Mouse (Mus musculus): ENCODE measurements around the gene Ifnar2. TPM values are rescaled to one million over a fixed set of nuclear protein-coding genes. Genes with fewer than 3 reads are reported as not detected.

Ifnar2 gene
- total RNA-seq, 4 experiments from 2014 or later: 2.6 to 5.1 (median 4.2) TPM

DNA sequence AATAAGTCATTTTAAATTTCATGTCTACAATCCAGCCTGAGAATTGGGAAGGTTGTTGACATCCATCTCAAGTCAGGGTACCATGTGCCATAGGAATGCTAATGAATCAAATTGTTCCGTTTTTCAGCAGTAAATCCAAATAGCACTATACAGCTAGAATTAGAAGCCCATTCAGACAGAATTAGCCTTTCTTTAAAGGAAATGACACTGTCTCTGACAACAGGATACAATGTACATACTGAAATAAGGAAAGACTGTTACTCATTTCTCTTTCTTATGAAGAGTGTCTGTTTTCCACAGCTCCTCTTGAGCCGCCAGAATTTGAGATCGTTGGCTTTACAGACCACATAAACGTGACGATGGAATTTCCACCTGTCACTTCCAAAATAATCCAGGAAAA lies 18.8 kb downstream of the Ifnar2 start, which contains the start of gene Gm21970:
TSS of gene Gm21970 (plus strand) at position 301 of the 400 bp plus-strand sequence.
- DNase-seq (ENCODE audit: low spot score in 2 of 2): no peak

DNA sequence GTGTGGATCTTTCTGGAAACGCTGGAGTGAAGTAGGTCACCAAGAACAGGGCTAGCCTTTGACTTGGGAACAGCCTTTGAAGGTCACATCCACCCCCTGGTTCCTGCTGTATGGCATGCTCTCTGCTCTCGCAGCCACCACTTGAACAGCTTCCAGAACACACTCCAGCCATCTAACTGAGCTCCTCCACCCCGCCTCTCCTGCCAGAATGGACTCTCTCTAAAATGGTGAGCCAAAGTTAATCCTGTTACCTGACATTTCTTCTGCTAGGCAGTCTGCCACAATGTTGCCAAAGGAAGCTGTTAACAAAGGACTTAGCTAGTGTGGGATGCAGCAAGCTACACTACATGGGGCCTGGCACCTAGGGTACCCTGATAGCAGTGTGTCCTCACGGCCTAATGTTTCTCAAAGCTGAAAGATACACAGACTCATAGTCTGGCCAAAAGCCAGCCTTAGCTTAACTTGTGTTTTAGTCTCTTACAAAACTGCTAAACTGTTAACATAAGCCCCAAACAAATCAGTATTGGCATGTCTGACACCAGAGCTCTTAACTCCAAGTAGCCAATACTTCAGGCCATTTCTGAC lies 22.3 kb downstream of the Ifnar2 start:
- DNase-seq (ENCODE audit: low spot score in 2 of 2): no peak

DNA sequence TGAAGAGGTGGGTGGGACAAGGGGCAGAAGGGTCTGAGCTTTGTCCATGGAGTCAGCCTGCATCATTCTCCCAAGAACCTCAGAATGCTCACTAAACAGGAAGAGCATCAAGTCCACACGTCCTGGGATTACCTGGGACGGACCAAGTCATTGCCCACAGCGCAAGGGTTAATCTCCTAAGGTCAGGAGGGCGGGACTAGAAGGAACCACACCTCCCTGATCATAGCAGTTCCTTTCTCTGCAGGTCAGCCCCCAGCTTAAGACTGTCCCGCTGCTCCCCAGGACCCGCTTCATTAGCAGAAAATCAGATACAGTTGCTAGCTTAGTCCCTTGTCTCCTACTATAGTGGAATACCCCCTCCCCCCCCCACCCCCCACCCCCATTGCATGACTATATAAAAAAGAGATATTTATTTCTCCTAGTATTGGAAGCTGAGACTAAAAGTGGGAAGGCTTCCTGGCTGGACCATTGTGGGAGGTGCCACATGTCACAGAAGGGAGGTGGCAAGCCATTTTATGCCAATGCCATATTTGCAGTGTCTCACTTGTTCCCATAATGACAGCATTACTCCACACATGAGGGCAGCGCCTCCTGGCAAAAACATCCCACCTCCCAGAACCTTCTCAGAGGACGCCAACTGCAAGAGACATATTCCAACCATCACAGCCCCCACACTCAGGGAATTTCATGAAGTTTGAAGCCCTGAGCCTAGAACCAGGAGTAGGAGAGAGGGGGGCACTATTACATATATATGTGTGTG lies 23.2 kb downstream of the Ifnar2 start:
- DNase-seq (ENCODE audit: low spot score in 2 of 2): no peak

DNA sequence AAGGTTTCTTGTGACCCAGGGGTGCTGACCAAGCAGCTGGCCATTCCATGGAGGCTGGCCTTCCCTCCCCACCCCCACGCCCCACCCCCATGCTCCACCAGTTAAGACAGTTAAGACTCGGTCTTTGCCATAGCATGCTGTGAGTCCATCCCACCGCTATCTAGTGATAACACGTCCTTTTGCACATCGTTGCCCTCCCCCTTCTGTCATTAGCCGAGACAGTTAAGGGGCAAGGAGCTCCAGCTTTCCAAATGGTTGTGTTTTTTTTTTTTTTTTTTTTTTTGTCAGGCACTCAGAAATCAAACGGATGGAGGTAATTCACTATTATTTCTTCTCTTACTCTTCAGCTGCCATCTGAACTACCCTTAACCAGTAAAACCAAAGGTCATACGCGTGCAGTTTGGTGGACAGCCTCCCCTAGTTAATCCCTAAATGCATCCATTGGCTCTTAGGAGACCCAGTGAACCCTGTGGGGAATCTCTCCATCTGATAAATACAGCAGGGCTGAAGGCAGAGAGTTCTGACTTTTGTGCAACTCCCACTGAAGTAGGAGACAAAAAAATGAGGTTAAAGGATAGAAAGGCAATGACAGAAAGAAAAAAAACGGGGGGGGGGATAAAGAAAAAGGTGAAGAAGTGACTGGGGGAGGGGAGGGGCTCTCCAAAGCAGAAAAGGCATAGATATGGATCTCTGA lies 24.4 kb downstream of the Ifnar2 start:
- DNase-seq (ENCODE audit: low spot score in 2 of 2): no peak

DNA sequence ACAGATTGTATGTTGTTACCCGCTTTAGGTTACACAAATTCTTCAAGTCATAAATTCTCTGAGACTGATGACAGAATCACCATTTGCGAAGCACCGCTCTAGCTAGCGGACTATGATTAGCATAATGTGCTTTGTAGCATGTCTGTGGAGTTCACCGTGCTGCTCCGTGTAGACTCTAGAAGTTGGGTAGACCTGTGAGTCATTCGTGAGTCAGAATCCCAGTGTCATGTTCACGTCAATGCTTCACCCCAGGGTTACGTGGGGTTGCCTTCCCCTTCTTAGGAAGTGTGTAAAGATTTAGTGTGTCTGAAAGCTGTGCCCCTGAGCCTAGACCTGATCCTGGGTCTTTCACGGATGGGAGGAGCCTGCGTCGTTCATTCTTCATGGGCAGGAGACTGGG lies 25.4 kb downstream of the Ifnar2 start:
- no peak for DNase-seq (ENCODE audit: low spot score in 2 of 2)

DNA sequence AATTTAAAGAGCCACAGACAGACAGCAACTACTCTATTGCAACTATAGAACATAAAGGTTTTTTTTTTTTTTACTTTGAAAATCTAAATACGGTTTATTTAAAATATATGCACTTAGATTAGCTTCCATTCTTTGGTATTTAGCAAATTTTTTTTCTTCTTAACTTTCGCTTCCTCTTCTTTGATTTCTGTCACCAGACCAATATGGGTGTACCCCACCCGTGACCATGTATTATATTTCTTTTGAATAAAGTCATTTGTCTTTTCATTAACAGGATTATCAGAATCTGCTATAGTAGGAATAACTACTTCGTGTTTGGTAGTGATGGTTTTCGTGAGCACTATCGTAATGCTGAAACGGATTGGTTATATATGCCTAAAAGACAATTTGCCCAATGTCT lies 26.4 kb downstream of the Ifnar2 start:
- DNase-seq (ENCODE audit: low spot score in 2 of 2): no peak

DNA sequence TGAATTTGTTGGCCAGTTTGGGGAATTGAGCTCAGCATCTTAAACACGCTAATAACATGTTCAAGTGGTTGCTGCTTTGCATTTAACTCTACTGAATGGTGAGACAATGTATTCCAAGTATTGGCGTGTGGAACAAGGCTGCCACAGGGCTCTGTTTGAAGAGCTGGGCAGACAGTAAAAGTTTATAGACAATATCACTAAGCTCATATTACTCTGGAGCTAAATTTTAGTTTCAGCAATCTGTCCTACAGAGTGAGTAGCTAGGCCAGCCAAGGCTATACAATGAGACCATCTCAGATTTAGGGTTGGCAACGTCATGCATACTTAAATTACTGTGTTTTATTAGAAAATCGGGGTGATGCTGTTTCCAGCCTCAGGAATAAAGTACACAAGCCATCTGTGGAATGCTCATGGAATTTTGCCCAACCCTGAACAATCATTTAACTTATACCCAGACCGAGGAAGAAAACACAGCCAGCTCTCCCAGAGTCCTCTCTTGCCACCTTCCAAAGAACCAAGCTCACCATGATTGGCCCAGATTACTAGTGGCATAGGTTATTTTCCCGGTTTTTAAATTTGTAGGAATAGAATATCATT lies 29.1 kb downstream of the Ifnar2 start:
- DNase-seq (ENCODE audit: low spot score in 2 of 2): no peak

DNA sequence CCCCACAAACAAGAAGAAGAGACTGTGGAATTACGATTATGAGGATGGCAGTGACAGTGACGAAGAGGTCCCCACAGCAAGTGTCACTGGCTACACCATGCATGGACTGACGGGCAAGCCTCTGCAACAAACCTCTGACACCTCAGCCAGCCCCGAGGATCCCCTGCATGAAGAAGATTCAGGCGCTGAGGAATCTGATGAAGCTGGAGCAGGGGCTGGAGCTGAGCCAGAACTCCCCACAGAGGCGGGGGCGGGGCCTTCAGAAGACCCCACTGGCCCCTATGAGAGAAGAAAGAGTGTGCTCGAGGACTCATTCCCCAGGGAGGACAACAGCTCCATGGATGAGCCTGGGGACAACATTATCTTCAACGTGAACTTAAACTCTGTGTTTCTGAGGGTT lies 31.2 kb downstream of the Ifnar2 start:
- DNase-seq (ENCODE audit: low spot score in 2 of 2): no peak

DNA sequence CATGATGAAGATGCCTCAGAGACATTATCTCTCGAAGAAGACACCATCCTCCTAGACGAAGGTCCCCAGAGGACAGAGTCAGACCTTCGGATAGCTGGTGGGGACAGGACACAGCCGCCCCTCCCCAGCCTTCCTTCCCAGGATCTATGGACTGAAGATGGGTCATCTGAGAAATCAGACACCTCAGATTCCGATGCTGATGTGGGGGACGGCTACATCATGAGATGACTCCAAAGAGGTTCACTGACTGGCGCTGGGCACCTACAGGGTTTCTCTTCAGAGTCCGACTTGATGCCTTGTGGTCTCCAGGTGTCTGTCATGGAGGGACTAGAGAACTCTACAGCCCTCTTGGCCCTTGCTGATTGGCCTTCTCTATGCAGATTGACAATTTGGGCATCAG lies 31.6 kb downstream of the Ifnar2 start:
- DNase-seq (ENCODE audit: low spot score in 2 of 2): no peak

DNA sequence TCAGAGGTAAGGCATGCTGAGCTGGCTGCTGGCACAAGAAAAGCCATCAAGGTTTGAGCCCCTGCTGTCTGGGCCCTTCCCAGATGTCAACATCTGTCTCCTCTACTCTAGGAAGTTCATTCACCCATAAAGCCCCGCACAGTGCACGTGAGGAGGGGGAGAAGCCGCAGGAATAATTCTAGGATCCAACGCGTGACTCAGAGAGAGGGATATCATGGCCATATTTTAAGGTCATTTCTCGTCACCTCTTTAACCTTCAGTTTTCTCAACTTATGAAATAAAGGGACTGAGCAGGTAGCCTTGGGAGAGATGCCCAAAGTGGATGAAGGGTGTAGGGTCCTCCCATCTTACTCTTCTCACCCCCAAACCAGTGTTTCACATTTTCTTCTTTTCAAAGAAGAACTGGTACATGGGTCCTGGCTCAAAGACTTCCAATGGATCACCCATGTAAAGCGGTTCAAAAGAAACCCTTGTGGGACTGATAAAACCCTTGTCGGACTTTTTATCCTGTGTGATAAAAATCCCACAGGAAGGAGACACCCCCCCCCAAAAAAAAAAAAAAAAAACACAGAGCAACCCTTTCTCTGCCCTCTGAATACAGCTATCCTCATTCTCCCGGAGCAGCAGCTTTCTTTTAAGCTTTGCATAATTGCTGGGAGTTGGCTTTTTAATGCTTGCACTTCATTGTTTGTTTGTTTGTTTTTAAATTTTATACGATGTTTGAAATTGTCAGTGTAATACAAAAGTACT lies 32.4 kb downstream of the Ifnar2 start:
- DNase-seq (ENCODE audit: low spot score in 2 of 2): no peak

DNA sequence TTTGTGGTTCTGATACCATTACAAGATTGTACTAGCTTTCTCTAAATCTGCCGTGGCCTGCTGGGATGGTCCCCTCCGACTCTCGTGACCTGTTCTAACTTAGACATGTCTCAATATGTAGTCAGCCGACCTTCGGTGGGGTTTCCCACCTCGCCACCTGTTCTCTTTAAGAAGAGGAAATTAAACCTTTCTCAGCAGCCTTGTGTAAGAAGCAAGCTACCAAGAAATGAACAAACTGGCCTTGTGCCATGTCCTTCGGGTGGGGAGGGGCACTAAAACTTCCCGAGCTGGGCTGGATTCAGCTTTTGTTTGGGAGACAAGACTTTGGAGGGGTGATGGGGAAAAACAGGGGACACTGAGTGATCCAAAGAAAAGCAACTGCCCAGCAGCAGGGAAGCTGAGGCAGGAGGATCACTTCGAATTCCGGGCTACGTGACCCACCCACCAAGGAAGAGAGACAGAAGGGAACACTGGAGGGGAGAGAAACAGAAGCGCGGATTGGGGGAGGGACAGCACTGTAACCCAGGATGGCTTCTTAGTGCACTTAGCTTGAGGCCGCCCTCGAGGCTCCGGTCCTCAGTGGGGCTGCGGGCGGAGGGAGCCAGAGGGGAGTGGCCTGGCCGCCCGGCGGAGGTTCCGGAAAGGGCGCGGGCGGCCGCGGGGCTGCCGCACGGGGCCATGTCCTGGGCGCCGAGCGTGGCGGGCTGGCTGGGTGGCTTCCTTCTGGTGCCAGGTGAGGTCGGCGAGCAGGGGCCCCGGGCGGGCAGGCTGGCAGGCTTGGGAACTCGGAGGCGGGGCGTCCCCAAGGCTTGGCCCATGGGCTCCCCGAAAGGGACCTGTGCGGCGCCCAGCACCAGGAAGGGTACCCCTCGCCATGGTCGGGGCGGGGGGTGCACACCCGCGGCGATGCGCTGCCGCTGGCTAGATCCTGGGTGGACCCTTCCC lies 33.3 kb downstream of the Ifnar2 start, which contains the start of gene Il10rb:
TSS of gene Il10rb (plus strand) at position 525 of the 945 bp plus-strand sequence.
- DNase-seq (ENCODE audit: low spot score in 2 of 2): peak; percentile 49 to 66

DNA sequence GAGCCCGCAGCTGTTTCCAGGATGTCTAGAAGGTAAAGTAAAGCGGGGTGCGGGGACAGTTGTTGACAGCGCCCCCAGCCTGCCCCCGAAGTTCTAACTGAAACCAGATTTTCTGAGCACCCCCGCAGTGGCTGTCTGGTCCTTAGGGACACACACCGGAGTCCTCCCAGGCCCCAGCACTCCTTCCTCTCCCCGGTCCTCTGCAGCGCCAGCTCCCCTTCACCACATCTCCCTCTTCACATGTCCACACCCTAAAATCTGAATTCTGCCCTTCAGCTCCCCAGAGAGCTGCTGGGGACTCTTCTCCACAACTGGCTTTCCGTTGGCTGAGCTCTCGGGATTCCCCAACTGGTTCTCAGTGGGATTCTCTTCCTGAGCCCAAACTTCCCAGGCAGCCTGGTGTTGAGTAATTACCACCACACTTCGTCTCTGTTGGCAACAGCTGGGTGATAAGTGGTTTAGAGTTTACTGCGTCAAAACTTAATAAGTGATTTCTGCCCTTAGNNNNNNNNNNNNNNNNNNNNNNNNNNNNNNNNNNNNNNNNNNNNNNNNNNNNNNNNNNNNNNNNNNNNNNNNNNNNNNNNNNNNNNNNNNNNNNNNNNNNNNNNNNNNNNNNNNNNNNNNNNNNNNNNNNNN lies 34.1 kb downstream of the Ifnar2 start:
- DNase-seq (ENCODE audit: low spot score in 2 of 2): peak in 1 of 2 experiments; percentile 24

DNA sequence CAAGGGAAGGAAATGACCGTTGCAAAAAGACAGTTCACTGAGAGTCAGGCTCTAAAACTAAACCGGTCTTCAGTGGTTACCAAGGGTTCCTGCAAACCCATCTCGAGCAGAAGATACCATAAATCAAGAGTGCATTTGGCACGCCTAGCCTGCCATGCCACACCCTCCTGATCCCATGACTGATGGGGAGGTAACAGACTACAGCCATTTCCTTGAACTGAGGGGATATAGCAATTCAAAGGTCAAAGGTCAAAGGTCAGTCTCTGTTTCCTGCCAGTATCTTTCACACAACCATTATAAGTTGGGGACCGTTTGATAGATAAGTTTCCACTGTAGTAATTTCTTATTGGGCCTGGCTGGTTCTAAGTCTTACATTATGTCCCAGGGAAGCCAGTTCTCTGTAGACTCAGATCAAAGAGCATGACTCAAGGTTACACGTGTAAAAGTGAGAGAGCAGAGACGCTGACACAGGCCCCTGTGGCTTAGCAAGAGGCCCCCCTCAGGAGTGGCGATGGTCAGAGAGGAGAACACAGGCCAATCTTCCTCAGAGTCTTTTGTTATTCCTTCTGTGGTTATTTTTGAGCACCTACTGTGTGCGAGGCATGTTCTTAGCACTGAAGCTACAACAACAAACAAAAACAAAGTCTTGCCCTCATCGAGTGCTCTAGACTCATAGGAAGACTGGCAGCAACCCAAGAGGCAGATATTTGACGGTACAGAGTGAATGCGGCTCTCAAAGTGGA lies 40.7 kb downstream of the Ifnar2 start:
- no peak for DNase-seq (ENCODE audit: low spot score in 2 of 2)

DNA sequence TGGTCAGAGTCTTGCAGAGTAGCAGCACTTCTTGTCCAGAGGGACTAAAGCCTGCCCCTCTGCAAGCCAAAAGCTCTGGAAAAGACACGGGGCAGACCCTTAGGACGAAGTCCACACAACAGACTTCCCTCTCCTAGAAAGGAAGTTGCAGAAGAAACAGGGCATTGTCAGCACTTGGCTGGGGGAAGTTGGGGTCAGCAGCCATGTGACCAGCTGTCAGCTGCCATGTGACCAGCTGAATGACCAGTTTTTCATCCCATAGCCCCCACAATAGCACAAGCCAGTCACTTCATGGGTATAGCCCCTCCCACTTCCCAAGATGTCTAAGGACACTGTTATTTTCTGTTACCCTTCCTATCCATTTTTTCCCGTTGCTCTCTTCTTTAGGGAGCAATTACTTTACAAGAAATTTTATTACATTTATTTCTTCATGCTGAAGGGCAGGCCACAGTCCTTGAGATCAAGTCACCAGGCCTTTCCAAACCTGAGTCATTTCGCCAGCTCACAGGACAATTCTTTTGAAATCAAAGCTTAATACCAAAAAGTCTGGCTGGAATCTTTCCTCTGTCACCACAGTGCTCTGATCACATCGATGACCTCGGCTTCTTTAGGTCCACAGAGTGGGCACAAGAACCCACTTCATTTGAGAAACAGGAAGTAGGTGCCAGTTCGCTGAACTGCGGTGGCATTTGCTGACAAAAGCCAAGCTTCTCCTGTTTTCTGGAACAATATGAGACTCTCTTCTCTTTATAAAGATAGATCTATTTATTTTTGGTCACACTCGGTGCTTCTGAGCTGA lies 43.0 kb downstream of the Ifnar2 start:
- DNase-seq (ENCODE audit: low spot score in 2 of 2): no peak

DNA sequence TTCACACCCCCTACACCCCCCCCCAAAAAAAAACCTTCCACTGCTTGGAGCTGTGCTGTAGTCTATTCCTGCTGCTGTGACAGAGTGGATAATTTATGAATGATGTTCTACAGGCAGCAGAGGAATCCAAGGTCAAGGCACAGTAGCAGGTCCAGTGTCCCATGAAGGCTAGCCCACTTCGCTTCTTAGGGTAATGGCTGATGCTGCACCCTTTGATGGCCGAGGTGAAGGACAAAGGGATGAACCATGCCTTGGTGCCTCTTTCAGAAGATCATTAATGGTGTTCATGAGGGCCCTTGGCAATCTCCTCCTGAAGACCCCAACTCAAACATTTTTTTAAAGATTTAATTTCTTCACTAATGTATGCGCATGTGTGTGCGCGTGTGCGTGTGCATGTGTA lies 43.8 kb downstream of the Ifnar2 start:
- no peak for DNase-seq (ENCODE audit: low spot score in 2 of 2)

DNA sequence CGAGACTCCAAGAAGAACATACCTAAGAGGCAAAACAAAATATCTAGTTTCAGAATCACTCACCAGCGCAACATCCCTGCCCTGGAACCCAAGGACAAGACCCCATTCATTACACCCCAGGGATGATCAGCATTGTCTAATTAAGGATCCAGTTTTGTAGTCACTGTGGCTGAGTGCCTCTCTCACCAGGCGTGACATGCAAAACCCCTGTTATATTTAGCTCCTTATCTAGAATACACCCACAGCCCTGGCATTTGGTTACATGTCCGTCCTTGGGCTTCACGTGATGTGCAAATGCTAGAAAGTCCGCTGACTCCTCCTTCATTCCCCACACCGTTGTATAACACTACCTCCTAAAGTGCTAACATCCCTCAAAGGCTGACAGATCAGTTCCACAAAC lies 44.4 kb downstream of the Ifnar2 start:
- no peak for DNase-seq (ENCODE audit: low spot score in 2 of 2)

DNA sequence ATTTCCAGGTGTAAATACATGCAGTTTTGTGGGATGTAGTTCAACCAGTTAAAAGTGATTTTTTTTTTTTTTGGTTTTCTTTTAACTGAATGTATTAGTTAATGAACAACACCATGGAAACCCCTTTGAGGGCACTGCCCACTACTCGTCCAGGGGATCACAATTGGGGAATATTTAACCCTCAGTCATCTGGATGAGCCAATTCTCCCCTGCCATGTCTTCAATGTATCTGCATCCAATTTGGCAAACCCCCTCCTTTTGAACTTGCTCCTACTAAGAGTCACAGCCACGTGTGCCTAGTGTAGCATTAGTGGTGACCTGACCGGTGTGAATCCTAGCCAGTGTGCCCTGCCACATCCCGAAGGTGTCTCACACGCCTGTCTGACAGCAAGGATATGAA lies 45.9 kb downstream of the Ifnar2 start:
- DNase-seq (ENCODE audit: low spot score in 2 of 2): no peak

DNA sequence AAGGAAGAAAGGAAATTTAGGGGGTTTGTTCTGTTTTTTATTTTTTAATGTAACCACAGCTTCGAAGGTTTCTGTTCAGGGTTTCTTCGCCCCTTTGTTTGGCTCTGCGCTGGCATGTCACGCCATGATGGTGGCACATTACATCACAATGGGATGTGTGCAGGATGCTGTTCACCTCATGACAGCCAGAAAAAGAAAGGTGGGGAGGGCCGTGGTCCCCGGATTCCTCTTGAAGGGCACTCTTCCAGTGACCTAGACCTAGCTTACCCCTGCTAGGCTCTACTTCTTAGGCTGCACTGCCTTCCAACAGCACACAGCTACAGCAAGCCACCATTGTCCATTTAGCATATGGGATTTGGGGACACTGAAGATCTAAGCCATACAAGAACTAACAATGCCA lies 53.2 kb downstream of the Ifnar2 start:
- DNase-seq (ENCODE audit: low spot score in 2 of 2): no peak
